Mouse (Mus musculus) olfactory bulb, adult 2 months (tissue): ENCODE data around the gene Ryr2.

ENCODE experiments used
- CTCF ChIP-seq: fragments of 200-500 bp; IDR thresholded peaks from 2 replicates; pipeline ENCODE4 v1.5.1; 2012; ENCODE audit warnings: low read depth, mild to moderate bottlenecking, low read length, moderate library complexity; ENCODE audit not compliant: insufficient read depth
- POLR2A ChIP-seq: fragments of 200-500 bp; IDR thresholded peaks from 2 replicates; pipeline ENCODE4 v1.6.1; 2012; ENCODE audit warnings: mild to moderate bottlenecking, low read depth, low read length, moderate library complexity; ENCODE audit not compliant: insufficient read depth

DNA sequence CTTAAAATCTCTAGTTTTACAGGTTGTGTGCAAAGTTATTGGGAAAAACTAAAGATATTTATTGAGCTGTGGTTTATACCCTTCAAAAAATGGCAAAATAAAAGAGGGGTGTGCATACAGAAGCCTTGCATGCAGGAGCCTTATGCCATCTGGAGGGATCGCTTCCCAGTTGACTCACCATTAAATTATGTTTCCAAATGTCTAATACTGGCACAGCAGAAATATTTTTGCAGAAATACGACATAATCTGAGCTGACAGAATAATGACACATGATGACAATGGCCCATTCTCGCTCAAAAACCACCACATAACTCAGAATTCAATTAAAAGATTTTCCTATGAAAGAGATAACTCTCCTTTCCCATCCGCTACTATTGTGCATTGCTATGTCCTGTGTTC is 77.4 kb downstream of the Ryr2 start:
- TF ChIP-seq POLR2A (no peak), CTCF (no peak)
